Mouse (Mus musculus): ENCODE measurements around the gene Fry. TPM values are rescaled to one million over a fixed set of nuclear protein-coding genes. Genes with fewer than 3 reads are reported as not detected.

Gene Fry
- total and polyA plus RNA-seq, 3 experiments = 1.9 to 2.3 TPM; not detected in 1

GRCm38 (mm10) chr5:150128432-150128831 lies 10.0 kb downstream of the Fry start:
- Histone ChIP-seq H3K27me3 (ENCODE audit: control insufficient read depth in 1 of 2, insufficient read depth in 2 of 2, low read length in 2 of 2) (no peaks in the 10 kb centered on the region), H3K4me3 (ENCODE audit: control insufficient read depth in 1 of 2, insufficient read depth in 1 of 2, low read depth in 2 of 2, low read length in 2 of 2) (no peak overlapping the region), H3K27ac (ENCODE audit: control insufficient read depth, low read depth, low read length) (no peak overlapping the region), H3K79me2 (ENCODE audit: control insufficient read depth, insufficient read depth, low read length, poor library complexity) (no peaks in the 10 kb centered on the region), H3K36me3 (ENCODE audit: control insufficient read depth in 1 of 2, insufficient read depth in 2 of 2, low read length in 2 of 2) (no peaks in the 10 kb centered on the region), H3K4me1 (ENCODE audit: control insufficient read depth in 1 of 2, insufficient read depth in 2 of 2, low read length in 2 of 2) (no peaks in the 10 kb centered on the region), H3K9ac (ENCODE audit: control insufficient read depth, low read depth, low read length, poor library complexity, severe bottlenecking) (no peak overlapping the region), H3K9me3 (replicated peaks; ENCODE audit: insufficient read depth, low read length) (no peaks in the 10 kb centered on the region)
- no peak for DNase-seq (ENCODE audit: low read depth, low spot score)
- TF ChIP-seq ETS1 (IDR thresholded peaks at IDR 0.05; ENCODE audit: low read depth, low read length) = no peak
- no peak for TF ChIP-seq USF1 (IDR thresholded peaks at IDR 0.05; ENCODE audit: low read depth, low read length)
- TF ChIP-seq POLR2AphosphoS2 (IDR thresholded peaks at IDR 0.05; ENCODE audit: low read length) = no peak
- TF ChIP-seq CTCF (IDR thresholded peaks at IDR 0.05 in 2 of 3, conservative IDR thresholded peaks at IDR 0.05 in 1 of 3; ENCODE audit: control insufficient read depth in 1 of 3, insufficient read depth in 1 of 3, low read depth in 2 of 3, low read length in 3 of 3, poor library complexity in 1 of 3, severe bottlenecking in 1 of 3) = no peak
- TF ChIP-seq MAFK (IDR thresholded peaks at IDR 0.05; ENCODE audit: borderline replicate concordance, low read depth, low read length) = no peak
- TF ChIP-seq SIN3A (IDR thresholded peaks at IDR 0.05; ENCODE audit: low read length) = no peak

- no peaks in the 10 kb centered on the region for H3K9me3 ChIP-seq (replicated peaks; ENCODE audit: insufficient read depth, low read length)
These were observed 11.7 kb downstream of the Fry start for GRCm38 (mm10) chr5:150130144-150130543.

GRCm38 (mm10) chr5:150131166-150131565 lies 12.7 kb downstream of the Fry start:
- Histone ChIP-seq H3K9me3 (replicated peaks; ENCODE audit: insufficient read depth, low read length) (no peaks in the 10 kb centered on the region), H3K4me1 (ENCODE audit: control insufficient read depth in 1 of 2, insufficient read depth in 2 of 2, low read length in 2 of 2) (peaks cover 0 to 17% of the 10 kb centered on the region in 2 experiments; a peak in 3 of 4 replicates), H3K79me2 (ENCODE audit: control insufficient read depth, insufficient read depth, low read length, poor library complexity) (no peaks in the 10 kb centered on the region), H3K36me3 (ENCODE audit: control insufficient read depth in 1 of 2, insufficient read depth in 2 of 2, low read length in 2 of 2) (peaks cover 0 to 16% of the 10 kb centered on the region in 2 experiments; a peak in 2 of 4 replicates), H3K4me3 (ENCODE audit: control insufficient read depth in 1 of 2, insufficient read depth in 1 of 2, low read depth in 2 of 2, low read length in 2 of 2) (no peak overlapping the region), H3K27me3 (ENCODE audit: control insufficient read depth in 1 of 2, insufficient read depth in 2 of 2, low read length in 2 of 2) (no peaks in the 10 kb centered on the region), H3K9ac (ENCODE audit: control insufficient read depth, low read depth, low read length, poor library complexity, severe bottlenecking) (no peak overlapping the region), H3K27ac (ENCODE audit: control insufficient read depth, low read depth, low read length) (no peak overlapping the region)
- no peak for TF ChIP-seq SMC3 (IDR thresholded peaks at IDR 0.05; ENCODE audit: low read depth, low read length)
- TF ChIP-seq MAZ (IDR thresholded peaks at IDR 0.05; ENCODE audit: low read depth, low read length) = no peak
- TF ChIP-seq NRF1 (IDR thresholded peaks at IDR 0.05; ENCODE audit: insufficient read depth, low read depth, low read length, poor library complexity, severe bottlenecking) = no peak
- TF ChIP-seq E2F4 (IDR thresholded peaks at IDR 0.05; ENCODE audit: borderline replicate concordance, low read depth, low read length) = no peak
- no peak for TF ChIP-seq ZNF384 (IDR thresholded peaks at IDR 0.05; ENCODE audit: low read depth, low read length)
- TF ChIP-seq HCFC1 (IDR thresholded peaks at IDR 0.05; ENCODE audit: low read depth, low read length) = no peak
- no peak for TF ChIP-seq POLR2AphosphoS2 (IDR thresholded peaks at IDR 0.05; ENCODE audit: low read length)
- no peak for TF ChIP-seq RAD21 (IDR thresholded peaks at IDR 0.05; ENCODE audit: low read depth, low read length)
- TF ChIP-seq GABPA (IDR thresholded peaks at IDR 0.05; ENCODE audit: low read depth, low read length) = no peak
- TF ChIP-seq UBTF (IDR thresholded peaks at IDR 0.05; ENCODE audit: borderline replicate concordance, insufficient read depth, low read depth, low read length) = no peak
- no peak for DNase-seq (ENCODE audit: low read depth, low spot score)

More at GRCm38 (mm10) chr5:150130144-150130543, 11.7 kb downstream of the Fry start:
- H3K9ac ChIP-seq (ENCODE audit: control insufficient read depth, low read depth, low read length, poor library complexity, severe bottlenecking) = no peak overlapping the region
- H3K4me1 ChIP-seq (ENCODE audit: control insufficient read depth in 1 of 2, insufficient read depth in 2 of 2, low read length in 2 of 2) = peaks cover 0 to 8% of the 10 kb centered on the region in 2 experiments; a peak in 3 of 4 replicates
- no peaks in the 10 kb centered on the region for H3K79me2 ChIP-seq (ENCODE audit: control insufficient read depth, insufficient read depth, low read length, poor library complexity)
- no peak overlapping the region for H3K4me3 ChIP-seq (ENCODE audit: control insufficient read depth in 1 of 2, insufficient read depth in 1 of 2, low read depth in 2 of 2, low read length in 2 of 2)
- no peak for DNase-seq (ENCODE audit: low read depth, low spot score)
- TF ChIP-seq ELF1 (IDR thresholded peaks at IDR 0.05; ENCODE audit: low read depth, low read length) = no peak
- no peak for TF ChIP-seq POLR2AphosphoS2 (IDR thresholded peaks at IDR 0.05; ENCODE audit: low read length)
- no peak for TF ChIP-seq POLR2AphosphoS5 (IDR thresholded peaks at IDR 0.05; ENCODE audit: borderline replicate concordance, low read depth, low read length)
- no peak for TF ChIP-seq E2F4 (IDR thresholded peaks at IDR 0.05; ENCODE audit: borderline replicate concordance, low read depth, low read length)
- no peak for TF ChIP-seq UBTF (IDR thresholded peaks at IDR 0.05; ENCODE audit: borderline replicate concordance, insufficient read depth, low read depth, low read length)
- TF ChIP-seq MYB (IDR thresholded peaks at IDR 0.05; ENCODE audit: low read depth, low read length) = no peak
- TF ChIP-seq HCFC1 (IDR thresholded peaks at IDR 0.05; ENCODE audit: low read depth, low read length) = no peak
- no peak for TF ChIP-seq CHD1 (IDR thresholded peaks at IDR 0.05; ENCODE audit: low read depth, low read length)
- TF ChIP-seq JUND (IDR thresholded peaks at IDR 0.05; ENCODE audit: low read depth, low read length) = no peak
- no peak for TF ChIP-seq RAD21 (IDR thresholded peaks at IDR 0.05; ENCODE audit: low read depth, low read length)
- no peak for TF ChIP-seq POLR2A (IDR thresholded peaks at IDR 0.05; ENCODE audit: control insufficient read depth in 1 of 2, insufficient read depth in 1 of 2, low read depth in 1 of 2, low read length in 2 of 2, poor library complexity in 1 of 2)
- no peak for TF ChIP-seq MAZ (IDR thresholded peaks at IDR 0.05; ENCODE audit: low read depth, low read length)
- TF ChIP-seq MAX (IDR thresholded peaks at IDR 0.05; ENCODE audit: low read length) = no peak
- TF ChIP-seq USF2 (IDR thresholded peaks at IDR 0.05; ENCODE audit: borderline replicate concordance in 1 of 2, insufficient read depth in 1 of 2, low read depth in 1 of 2, low read length in 2 of 2) = no peak
- TF ChIP-seq RCOR1 (IDR thresholded peaks at IDR 0.05; ENCODE audit: low read depth, low read length) = no peak
- TF ChIP-seq USF1 (IDR thresholded peaks at IDR 0.05; ENCODE audit: low read depth, low read length) = no peak
- no peak for TF ChIP-seq MAFK (IDR thresholded peaks at IDR 0.05; ENCODE audit: borderline replicate concordance, low read depth, low read length)
- H3K36me3 ChIP-seq (ENCODE audit: control insufficient read depth in 1 of 2, insufficient read depth in 2 of 2, low read length in 2 of 2) = peaks cover 0 to 7% of the 10 kb centered on the region in 2 experiments; a peak in 2 of 4 replicates
- H3K27me3 ChIP-seq (ENCODE audit: control insufficient read depth in 1 of 2, insufficient read depth in 2 of 2, low read length in 2 of 2) = no peaks in the 10 kb centered on the region
- no peak overlapping the region for H3K27ac ChIP-seq (ENCODE audit: control insufficient read depth, low read depth, low read length)
